Mouse (Mus musculus): ENCODE results near the gene Rccd1.

DNA sequence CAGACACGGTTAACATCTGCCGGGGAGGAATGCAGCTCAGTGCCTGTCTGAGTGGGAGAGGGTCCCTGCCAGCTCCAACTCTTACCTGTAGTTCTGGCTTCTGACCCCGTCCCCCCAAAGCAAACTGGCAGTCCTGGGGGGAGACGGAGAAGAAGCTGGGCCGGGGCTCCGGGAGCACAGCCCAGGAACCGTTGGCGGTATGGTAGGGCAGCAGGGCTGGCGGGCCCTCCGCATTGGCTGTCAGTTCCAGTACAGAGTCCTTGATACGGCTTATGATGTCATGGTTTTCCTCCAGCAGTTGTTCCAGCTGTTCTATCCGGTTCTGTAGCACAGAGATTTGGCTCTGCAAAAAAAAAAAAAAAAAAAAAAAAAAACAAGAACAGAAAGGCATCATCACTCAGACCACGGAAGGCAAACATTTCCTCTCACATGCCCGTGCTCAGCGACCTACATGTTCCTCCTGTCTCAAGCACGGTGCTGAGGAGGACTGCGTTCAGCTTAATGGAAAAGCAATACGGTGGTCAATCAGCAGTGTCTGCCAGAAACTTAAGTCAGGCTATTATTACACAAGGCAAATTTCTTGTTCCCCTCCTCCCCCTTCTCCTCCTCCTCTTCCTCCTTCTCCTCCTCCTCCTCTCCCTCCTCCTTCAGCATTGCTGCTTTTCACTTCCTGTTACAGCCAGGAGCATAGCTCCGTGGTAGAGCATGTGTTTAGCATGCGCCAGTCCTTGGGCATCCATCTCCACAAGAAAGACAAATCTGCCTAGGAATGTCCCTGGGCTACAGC, 44.6 kb upstream of the Rccd1 start:
- TF ChIP-seq CTCF (IDR thresholded peaks at IDR 0.05) (no peak), EP300 (IDR thresholded peaks at IDR 0.05) (no peak)

Data from lung, postnatal 0 days (tissue).